Mouse (Mus musculus): Measurements from ENCODE around the gene Erg.

Gene Erg

DNA sequence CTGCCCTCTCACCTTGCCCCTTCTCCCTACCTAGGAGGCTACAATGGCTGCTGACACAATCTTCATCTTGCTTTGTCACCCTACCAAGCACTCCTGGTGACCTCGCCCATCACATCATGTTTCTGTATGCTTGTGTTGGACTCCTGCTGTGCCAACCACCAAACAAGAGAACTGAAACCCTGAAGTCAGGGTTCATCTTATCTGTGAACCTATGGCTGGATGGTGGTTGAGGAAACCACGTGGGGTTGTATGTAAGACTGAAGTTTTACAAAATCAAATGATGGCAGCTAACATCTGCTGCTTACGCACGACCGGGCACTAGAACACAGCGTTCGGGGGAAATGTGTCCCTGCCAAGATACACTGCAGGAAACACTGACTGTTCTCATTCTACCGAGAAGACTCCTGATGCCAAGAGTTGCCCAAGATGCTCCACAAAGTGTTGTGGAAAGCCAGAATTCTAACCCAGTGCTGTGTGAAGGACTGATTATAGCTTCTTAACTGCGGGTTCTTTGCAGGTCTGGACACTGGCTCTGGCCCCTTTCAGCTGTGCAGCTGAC is 201.7 kb downstream of the Erg start:
- DNase-seq = no peak

DNA sequence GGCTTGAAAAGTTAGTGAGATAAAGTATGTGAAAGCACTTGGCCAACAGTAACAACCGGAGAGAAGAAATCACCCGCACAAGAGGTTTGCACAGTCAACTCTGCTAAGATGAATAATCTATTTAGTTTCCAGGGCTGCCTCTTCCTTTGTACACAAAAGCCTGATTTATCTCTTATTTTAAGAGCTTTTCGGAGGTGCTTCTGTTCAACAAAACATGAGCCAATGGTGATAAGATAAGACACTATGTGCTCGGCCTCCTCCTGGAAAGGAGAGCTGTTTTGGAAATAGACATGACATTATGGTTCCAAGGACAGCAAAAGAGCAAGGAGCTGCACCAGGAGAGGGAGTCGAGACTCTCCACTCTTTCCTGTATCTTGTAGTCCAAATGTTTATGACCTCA is 204.1 kb downstream of the Erg start:
- no peak for DNase-seq

DNA sequence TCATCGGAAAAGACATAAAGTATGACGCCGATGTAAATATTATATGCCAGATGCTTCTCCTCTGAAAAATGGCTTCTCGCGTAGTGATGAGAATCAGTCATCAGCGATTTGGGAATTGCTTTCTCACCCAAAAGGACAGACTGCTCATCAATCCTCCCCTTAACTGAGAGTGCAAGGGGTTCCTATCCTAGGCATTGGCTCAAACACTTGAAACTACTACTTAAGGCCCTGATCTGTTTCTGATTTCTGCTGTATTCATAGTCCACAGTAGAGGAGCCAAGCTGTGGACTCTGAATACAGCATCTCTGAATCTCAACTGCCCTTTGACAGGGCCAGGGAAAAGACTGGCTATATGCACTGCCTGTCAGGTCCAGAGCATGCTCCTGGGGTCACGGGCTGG is 209.6 kb downstream of the Erg start:
- no peak for DNase-seq

DNA sequence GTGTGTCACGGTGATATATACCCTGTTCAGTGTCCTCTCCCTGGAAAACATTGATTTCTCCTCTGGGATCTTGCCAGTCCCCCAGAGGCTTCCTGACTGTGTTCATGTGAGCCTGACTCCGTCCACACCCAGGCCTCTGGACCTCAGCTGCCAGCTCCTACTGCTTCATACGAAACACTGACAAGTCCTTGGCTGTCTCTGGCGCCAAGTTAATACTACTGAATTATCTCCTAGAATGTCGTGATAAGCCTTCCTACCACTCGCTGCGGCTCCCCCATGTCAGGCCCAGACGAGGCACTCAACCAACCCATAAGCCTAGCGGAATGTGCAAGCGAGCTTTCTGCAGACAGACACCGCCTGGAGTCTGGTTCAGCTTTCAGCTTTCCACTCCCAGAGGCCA is 210.0 kb downstream of the Erg start:
- DNase-seq = no peak

DNA sequence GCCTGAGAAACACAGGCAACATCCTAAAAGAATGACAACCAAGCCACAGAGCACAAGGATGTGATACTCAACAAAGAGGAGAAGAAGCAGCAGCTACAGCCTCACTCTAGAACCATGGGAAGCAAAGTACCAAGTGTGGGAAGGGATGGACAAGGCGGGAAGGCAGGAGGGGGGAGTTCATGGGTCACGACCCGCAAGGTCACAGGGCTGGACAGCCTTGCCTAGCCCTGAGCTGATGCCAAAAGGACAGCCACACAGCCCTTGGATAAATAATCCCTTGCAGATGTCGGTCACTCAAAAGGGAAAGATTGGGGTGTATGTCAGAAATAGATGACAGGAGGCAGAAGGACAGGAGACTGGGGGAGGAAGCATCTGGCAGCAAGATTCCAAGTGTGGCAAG is 211.7 kb downstream of the Erg start:
- DNase-seq = no peak

DNA sequence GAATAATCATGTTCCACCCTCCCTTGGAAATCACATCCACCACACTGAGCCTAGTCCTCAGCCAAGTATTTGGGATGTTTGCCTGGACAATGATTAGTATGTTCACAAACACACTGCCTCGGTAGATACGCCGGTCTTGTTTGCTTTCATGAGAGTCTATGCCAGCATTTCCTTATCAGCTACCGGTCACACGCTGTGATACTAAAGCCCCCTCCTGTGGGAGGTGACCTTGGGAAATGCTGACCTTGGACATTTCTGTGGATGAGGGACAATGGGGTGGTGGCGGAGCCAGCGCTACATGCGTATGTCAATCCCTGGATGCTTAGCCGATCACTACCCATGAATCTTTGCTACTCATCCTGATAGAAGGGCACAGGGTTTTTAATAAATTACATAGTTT is 213.4 kb downstream of the Erg start:
- DNase-seq = no peak

DNA sequence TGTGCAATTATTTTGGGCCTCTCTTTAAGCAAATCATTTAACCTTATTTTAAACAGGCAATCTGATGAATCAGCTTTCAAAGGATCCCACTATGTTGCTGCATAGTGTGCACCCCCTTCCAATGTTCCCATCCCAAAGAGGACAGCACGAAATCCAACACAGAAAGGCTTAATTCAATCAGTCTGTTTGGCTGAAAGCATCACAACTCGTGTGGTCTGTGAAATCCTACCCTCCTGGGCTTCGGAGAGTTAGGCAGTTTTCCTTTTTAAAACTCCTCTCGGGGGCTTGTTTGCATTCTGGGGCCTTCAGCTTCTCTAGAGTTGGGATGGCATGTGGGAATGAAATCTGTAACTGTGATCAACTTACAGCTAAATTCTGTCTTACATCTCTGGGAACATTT is 214.7 kb downstream of the Erg start:
- no peak for DNase-seq

DNA sequence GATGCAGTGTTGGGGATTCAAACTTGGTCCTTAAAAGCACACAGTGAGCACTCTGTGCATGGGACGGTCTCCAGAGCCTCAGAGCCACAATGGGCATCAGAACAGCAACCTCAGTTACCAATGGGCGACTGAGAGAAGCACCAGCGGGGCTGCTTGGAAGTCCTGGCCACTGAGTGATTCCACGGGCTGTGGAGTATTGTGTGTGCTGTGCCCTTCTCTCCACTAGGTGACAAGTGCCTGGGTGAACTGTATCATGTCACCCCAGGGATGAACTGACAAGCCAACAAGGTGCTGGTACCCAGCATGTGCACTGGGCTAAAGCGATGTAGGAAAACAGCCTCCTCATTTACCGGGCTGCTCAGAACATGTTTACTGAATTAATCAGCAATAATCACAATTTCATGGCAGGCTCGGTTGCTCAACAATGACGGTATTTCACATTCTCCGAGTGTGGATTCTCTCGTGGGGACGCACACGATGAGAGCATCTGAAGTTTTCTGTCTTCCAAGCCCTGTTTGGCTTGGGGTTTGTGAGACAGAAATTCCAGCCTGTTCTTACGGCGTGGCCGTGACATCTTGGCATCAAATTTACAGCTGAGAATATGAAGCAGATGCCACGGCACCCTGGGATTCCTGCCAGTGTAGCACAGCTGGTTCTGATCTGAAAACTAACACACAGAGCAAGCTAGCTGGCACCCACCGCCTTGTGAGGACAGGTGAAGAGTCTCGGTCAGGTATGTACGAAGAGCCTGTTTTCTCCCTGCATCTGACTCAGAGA is 219.2 kb downstream of the Erg start:
- no peak for DNase-seq

DNA sequence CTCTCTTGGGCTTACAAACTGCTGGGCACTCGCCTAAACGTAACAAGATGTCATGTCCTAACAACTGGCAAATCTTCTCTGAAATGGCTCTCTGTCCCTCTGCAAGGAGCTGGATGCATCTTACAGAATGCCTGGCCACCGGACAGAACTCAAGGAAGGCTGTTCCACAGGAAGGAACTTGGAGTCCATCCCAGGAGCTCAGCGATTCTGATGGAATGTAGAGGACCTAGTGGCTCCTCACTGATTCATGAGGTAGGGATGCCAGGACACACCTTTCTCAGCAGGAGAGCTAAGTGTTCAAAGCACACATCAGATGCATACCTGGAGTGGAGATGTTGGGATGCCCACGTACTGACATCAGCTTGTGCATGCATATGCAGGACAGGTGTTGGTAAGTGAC is 221.2 kb downstream of the Erg start:
- DNase-seq = no peak

DNA sequence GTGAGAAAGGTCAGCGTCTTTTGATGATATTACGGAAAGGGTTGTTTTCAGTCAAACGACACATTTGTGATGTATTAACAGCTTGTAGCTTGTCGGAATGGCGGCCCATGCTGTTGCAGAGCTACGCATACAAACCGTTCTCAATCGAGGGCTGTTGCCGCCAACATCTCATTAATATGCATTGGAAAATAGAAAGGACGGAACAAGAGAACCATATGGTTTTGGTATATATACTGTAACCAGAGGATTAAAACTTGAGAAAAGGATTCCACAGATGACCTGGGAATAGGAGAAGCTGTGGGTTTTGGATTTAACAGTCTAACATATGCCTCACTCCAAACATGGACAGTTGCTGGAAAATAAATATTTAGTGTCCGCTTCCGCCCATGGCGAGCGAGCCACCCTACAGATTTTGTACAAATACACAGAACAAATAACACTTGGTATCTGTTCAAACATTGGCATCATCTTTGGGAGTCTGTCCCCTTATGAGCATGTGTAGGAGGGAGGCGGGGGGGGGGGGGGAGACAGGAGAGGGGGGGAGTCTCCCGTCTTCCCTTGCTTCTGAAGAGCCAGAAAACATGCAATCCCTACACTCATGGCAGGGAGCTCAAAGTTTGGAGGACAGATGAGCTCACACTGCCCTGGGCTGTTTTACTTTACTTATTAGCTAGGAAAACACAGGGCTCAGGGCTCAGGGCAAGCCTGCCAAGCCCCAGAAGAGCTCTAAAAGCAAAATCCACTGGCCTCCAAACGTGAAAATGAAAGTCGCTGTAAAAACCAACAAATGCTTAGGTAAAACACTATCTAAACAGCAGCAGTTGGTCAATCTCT is 222.5 kb downstream of the Erg start:
- no peak for DNase-seq

DNA sequence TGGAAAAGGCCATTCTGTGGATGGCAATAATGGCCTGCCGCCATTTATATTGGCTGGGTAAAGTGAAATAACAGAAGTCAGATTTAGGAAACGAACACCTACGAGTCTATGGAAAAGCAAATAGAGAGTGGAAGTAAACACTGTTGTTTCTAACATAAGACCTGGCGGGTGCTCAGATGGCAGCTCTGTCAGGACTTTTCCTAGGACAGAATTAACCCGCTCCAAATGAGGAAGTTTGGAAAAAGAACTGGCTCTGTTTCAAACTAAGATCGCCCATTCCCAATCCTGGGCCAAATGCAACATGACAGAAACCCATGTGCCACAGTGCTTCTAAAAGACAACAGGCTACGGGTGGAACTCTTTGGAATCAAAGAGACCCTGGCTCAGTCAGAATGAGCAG is 224.4 kb downstream of the Erg start:
- no peak for DNase-seq

DNA sequence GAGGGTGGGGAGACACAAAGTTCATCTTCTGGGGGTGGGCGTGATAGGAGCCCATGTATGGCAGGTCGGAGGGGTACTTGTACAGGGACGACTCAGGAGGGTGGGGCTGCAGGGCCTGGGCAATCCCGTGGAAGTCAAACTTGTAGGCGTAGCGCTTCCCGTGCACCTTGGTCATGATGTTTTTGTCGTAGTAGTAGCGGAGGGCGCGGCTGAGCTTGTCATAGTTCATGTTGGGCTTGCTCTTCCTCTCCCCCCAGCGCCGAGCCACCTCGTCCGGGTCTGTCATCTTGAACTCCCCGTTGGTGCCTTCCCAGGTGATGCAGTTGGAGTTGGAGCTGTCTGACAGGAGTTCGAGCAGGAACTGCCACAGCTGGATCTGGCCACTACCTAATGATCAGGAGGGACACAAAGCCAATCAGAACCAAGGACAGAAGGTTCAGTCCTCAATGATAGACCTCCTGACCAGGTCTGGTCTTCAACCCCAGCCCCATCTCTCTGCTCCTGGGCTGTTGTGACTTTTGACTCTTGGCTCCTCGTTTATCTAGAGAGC is 225.4 kb downstream of the Erg start:
- DNase-seq = no peak

DNA sequence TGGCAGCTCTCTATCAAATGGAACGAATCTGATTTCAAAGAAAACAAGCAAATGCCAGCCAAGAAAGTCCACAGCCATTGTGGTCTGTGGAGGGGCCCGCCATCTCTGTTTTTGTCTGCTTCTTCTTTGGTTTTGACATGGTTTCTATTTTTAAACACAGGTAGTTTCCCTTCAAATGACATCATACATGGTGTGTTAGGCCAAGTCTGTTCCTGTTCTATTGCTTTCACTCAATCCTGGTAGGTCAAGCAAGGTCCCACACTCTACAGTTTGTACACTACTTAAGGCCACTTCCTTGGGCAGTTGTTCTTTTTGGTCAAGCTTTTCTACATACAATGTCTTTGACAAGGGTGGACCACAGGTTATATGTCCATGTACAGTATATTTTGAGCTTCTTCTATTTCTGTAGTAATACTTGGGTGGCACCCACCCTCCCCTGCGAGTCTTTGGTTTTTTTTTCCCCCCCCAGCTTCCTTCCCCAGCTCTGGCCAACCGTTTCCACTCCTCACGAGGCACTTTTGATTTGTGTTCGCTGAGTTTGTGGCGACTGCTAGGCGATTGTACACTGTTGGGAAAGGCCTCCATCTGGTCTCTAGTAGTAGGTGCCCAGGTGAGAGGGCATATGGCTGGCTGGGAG is 226.1 kb downstream of the Erg start:
- no peak for DNase-seq

DNA sequence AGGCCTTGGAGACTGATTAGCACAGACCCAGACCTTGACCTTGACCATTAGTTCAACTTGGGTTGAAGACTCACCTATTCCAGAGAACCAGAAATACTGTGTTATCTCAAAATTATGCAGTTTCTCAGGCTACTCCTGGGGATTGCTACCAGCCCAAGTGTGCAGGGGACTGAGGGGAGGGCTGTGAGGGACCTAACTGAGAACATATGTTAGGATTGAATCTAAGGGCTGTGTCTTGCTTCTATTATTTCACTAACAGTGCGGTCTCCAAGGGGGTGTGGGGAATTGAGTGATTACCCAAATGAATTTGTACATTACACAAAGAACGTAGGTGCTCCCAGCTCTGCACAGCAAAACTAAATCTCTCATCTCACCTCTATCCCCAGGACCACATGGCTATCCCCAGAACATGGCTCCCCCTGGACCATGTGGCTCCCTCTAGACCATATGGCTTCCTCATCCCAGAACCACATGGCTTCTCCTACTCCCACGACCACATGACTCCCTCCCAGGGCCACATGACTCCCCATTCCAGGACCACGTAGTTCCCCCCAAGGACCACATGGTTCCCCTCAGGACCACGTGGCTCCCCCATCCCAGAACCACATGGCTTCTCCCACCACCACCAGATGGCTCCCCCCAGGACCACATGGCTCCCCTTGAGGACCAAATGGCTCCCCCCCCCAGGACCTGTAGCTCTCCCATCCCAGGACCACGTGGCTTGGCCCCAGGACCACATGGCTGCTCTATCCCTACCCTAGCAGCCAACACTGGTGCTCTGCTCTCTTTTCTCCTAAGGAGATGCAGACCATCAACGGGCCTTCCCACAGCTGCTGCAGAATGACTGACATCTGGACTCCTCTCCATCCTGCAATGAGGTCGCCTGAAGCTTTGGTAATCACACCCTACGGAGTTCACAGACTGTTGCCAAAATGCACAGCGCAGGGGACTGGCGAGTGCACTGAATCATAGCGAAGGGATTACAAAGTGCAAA is 229.1 kb downstream of the Erg start:
- no peak for DNase-seq

DNA sequence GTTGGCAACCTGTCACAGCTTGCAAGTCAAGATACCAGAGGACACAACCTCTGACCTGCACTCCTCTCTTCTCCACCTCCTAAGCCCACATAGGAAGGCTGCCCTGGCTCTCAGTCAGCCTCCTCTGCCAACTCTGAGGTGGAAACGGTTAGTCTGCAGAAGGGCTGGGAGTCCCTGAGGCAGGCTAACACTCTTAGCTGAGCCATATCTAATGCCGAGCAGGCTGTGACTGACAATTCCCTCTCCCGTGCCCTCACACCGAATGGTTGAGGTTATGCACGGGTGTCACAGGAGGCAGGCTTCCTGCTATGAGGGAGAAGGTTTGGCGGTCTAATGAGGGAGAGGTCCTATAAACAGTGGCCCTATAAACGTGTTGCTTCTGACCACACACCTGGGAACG is 232.6 kb downstream of the Erg start:
- no peak for DNase-seq

DNA sequence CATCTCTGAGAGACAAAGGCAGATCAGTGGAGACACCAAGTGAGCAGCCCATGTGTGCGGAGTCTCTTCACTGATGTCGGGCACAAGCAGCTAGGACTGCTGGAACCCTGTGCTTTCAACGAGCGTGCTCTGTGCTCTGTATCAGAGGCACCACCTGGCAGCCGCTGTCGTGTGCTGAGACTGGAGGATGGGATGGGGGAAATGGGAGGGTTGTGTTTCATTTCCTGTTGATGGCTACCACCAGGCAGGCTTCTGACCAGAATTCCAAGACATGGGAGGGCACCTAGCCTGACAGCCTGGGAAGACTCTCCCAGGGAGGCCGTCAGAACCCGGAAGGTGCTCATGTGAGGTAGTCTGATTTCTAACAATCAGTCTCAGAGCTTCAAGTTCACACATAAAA is 234.1 kb downstream of the Erg start:
- DNase-seq = no peak

DNA sequence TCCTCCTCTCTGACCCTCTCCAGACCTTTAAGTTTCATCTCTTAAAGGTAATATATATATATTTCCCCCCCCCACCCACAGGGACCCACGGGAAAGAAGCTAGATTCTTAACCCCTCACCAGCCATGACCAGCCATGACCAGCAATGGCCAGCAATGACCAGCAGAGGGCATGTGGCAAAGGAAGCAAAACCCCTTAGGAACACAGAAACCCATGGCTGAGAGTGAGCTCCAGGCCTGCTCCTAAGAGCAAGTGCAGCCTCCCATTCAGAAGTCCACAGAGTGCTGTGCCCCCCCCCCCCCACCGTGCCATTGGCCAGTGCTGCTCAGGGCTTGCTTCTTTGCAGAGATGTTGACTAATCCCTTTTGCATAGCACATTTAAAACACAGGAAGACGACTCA is 235.9 kb downstream of the Erg start:
- peak in 1 of 2 experiments; percentile 43 for DNase-seq

DNA sequence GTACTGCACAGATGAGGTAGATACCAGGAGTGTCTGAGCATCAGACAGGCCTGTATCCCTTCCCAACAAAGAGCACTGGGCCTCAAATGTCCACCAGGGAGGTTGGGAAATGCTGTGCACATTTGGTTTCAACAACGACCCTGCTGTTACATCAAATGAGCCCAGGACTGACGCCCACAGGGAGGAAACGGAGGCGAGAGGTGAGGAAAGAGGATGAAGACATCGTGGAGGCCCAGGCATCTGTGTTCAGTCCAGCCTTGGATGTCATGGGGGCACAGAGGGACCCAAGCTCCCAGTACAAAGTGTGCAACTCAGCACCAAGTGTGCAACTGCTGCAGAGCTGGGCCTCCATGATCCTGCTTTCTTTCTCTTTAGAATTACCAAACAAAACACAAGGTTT is 236.6 kb downstream of the Erg start:
- DNase-seq = no peak

DNA sequence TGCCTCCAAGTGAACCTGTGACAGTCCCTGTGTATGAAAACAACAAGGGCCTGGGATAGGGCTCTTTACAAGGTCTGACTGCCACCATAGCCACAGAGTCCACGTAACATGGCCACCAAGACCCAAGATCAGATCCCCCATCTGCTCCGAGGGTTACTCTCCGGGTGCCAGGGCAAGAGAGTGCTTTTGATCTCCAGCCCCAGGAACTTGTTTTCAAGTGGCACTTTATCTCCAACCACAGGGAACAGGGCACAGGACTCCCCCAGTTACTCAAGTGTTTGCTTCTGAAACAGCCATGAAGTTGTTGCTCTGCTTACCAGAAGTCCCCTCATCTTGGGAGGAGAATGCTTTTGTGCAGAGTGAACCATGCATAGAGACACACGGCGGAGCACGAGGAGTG is 237.0 kb downstream of the Erg start:
- no peak for DNase-seq

DNA sequence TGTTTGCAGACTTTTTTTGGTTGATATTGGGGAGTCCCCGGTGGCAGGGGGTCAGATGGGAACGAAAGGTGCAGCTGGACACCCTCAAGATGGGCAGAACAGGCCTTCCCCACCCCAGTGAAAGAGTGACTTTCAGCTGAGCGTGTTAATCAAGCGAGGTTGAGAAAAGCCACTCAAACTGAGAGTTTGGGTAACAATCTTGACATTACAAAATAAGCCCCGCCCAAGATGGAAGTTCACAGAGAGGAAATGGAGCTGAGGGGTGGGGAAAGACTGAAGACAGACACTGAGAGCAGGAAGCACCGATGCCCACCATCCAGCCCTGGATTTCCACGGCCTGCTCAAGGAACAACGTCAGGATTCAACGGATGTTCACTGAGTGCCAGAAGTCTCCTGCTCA is 237.8 kb downstream of the Erg start:
- DNase-seq = no peak

DNA sequence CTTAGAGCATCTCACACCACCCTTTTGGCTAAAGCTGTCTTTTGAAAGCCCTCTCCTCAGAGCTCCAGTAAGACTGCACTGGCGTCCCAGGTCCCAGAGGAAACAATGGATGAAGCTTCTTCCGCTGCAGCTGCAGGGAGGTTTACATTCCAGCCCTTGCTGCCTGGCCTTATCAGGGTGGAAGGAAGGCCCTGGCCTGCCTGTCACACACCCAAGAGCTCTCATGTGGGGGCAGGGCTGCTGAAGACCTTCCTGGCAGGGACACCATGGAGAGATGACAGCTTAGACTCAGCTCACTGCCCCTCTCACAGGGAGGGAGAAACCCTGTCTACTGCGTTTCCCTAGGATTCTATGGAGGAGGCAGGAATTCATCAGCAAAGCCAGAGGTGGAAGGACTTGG is 239.2 kb downstream of the Erg start:
- DNase-seq = no peak

DNA sequence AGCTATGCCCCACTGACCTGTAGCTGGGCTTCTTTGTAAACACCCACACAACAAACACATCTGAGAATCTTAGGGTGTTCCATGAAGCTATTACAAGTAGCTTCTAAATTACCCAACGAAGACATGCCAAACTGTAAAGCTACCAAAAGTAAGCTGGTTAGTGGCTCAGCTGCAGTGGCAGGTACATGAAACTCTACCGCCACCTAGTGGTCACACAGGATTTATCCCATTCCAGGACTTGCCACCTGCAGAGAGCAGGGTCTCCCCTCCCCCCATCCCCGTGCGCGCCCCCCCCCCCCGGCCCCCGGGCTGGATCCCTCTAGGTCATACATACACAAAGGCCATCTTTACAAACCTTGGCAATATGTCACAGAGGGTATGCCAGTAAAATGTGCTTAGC is 240.5 kb downstream of the Erg start:
- peak in 1 of 2 experiments; percentile 63 for DNase-seq
